Mouse (Mus musculus) fibroblast of lung, adult 2 months (primary cell): ENCODE data around the gene C1ql1.

Experiments used
- DNase-seq: peaks from one replicate; pipeline ENCODE4 v3.0.0-alpha.2; 2011; ENCODE audit warnings: low read depth

Gene C1ql1

GRCm38 (mm10) chr11:102958431-102958830 lies 11.9 kb upstream of the C1ql1 start:
- no peak for DNase-seq

GRCm38 (mm10) chr11:102957692-102958091 lies 11.2 kb upstream of the C1ql1 start:
- no peak for DNase-seq

- DNase-seq = no peak
These were observed 10.6 kb upstream of the C1ql1 start for GRCm38 (mm10) chr11:102956962-102957614.

GRCm38 (mm10) chr11:102952922-102953321 lies 6.4 kb upstream of the C1ql1 start:
- no peak for DNase-seq

GRCm38 (mm10) chr11:102948043-102948961 lies 1.8 kb upstream of the C1ql1 start:
- DNase-seq = no peak

- no peak for DNase-seq
These were observed 480 bp upstream of the C1ql1 start for GRCm38 (mm10) chr11:102946992-102947343.

- DNase-seq = no peak
These were observed 903 bp downstream of the C1ql1 start for GRCm38 (mm10) chr11:102945306-102946264.

- no peak for DNase-seq
These were observed 5.3 kb downstream of the C1ql1 start for GRCm38 (mm10) chr11:102941236-102941635.

GRCm38 (mm10) chr11:102939024-102939675 lies 7.3 kb downstream of the C1ql1 start:
- no peak for DNase-seq

- DNase-seq = no peak
These were observed 8.8 kb downstream of the C1ql1 start for GRCm38 (mm10) chr11:102937529-102938182.

GRCm38 (mm10) chr11:102936272-102936671 lies 10.2 kb downstream of the C1ql1 start:
- DNase-seq = no peak

GRCm38 (mm10) chr11:102930672-102931071 lies 15.8 kb downstream of the C1ql1 start:
- DNase-seq = no peak

- no peak for DNase-seq
These were observed 21.2 kb downstream of the C1ql1 start for GRCm38 (mm10) chr11:102925351-102925717.

- DNase-seq = peak; percentile 80
These were observed 21.7 kb downstream of the C1ql1 start, which contains the start of gene Kif18b for GRCm38 (mm10) chr11:102924557-102925350. Gene Kif18b, minus strand, starts transcription at chr11:102925124.

GRCm38 (mm10) chr11:102921491-102921890 lies 25.0 kb downstream of the C1ql1 start:
- no peak for DNase-seq

- no peak for DNase-seq
These were observed 28.4 kb downstream of the C1ql1 start for GRCm38 (mm10) chr11:102918077-102918476.

- DNase-seq = no peak
These were observed 31.1 kb downstream of the C1ql1 start for GRCm38 (mm10) chr11:102915380-102915779.

GRCm38 (mm10) chr11:102911376-102911775 lies 35.1 kb downstream of the C1ql1 start:
- no peak for DNase-seq

GRCm38 (mm10) chr11:102903654-102904053 lies 42.8 kb downstream of the C1ql1 start:
- no peak for DNase-seq

- DNase-seq = no peak
These were observed 44.4 kb downstream of the C1ql1 start for GRCm38 (mm10) chr11:102902107-102902506.
